Mouse (Mus musculus) activated CD4-positive, CD25-positive, alpha-beta regulatory T cell, adult 4 months (primary cell): ENCODE results near the gene Atp8a2. TPM values are rescaled to one million over a fixed set of nuclear protein-coding genes. Genes with fewer than 3 reads are reported as not detected.
"Not testable (repeated sequence)": the region's sequence is repeated elsewhere in the genome, so short reads cannot be mapped to it uniquely, and the experiment has no call there.

Source experiments
- ATAC-seq: one replicate; pipeline ENCODE4 v1.8.0; 2017
- polyA plus RNA-seq, 2 experiments: library from polyadenylated mRNA; unstranded; fragments of 100-300 nt; shearing (Covaris generic); gene quantifications; one replicate each; pipeline ENCODE4 v1.2.1; 2017

Gene Atp8a2
- polyA plus RNA-seq, 2 experiments from 2014 or later, result 1.0 to 1.5 TPM

DNA sequence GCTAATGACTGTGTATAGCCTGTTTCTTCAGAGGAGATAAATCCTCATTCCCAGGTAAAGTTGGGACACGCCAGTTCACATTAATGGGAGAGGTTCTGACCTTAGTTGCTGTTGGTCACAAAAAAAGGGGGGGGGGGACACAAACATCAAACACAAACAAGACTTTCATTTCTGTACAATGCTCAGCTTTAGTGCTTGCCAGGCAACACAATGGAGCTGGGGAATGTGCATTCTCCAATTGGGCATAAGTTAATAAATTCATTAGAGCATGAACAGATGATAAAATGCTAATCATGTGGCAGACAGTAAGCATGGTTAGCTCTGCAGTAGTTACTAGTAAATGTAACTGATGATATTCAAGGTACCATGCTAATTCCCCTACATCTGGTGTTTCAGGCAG, 195.2 kb downstream of the Atp8a2 start:
- no peak for ATAC-seq

DNA sequence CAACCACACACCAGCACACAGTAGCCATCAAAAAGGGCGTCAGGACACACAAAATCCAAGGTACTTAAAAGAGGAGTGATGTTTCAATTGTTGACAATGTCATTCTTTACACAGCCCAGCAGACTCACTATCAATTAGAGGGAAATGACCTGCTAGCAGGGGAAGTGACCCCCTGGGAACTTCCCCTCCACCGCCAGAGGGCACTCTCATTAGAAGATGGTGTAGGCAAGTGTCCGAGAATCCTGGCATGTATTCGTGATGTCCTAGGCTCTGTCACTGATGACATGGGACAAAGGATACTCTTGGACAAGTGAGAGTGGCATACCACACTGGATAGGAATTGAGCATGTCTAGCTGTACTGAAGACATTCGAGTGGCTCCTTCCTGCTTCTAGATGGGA, 208.1 kb downstream of the Atp8a2 start:
- ATAC-seq, result no peak

DNA sequence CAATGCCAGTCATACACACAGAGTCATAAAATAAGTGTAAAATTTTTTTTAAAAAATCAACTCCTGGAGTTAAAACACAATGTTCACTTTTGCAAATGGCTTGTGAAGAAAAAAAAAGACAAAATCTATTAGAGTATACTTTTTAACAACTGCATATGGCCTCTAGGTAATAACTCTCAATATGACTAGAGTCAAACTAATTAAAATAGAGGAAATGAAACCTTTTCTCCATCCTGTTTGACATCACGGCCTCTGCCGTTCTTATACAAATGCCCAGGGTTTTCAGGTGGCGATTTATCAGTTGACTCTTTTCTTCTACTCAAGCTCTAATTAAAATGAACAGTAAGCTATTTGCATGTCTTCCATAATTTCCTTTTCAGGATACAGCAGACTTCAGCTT, 209.0 kb downstream of the Atp8a2 start:
- no peak for ATAC-seq

DNA sequence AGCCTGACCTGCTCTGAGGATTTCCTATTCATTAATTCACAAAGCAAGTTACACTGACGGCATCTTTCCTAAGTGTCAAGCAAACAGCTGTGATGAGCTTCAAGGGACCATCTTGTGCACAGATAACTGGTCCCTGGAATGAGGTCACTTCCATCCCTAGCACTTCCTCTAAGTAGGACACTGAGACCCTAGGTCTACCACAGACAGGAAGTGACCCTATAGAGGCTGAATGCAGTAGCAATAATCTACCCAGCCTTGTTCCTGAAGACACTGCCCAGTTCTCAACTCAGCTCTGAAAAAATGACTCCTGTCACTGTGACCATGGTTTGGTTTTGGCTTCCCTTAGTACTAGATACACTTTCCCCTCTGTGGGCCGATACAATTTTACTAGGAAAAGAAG, 219.0 kb downstream of the Atp8a2 start:
- no peak for ATAC-seq

DNA sequence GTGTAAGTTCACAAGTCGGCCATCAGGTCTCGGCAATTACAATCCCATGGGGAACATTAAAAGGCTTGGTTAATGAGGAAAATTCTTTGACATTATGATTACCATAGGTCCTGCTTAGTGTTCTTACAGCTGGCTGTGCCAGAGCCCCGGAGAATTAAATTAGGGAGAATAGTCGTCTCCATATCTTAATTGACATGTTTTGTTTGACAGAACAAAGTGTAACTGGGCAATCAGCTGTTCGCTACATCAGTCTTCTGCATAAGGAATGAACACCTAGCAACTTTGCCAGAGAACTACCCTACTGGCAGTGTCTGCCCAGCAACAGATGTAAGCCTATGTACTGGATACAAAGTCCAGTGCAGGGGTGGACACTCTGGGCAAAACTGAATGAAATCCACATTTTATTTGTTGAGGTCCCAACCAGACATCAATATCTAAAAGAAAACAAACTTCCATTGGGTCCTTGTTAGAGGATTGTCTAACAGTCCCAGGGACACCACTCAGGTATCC, 225.7 kb downstream of the Atp8a2 start:
- no peak for ATAC-seq

DNA sequence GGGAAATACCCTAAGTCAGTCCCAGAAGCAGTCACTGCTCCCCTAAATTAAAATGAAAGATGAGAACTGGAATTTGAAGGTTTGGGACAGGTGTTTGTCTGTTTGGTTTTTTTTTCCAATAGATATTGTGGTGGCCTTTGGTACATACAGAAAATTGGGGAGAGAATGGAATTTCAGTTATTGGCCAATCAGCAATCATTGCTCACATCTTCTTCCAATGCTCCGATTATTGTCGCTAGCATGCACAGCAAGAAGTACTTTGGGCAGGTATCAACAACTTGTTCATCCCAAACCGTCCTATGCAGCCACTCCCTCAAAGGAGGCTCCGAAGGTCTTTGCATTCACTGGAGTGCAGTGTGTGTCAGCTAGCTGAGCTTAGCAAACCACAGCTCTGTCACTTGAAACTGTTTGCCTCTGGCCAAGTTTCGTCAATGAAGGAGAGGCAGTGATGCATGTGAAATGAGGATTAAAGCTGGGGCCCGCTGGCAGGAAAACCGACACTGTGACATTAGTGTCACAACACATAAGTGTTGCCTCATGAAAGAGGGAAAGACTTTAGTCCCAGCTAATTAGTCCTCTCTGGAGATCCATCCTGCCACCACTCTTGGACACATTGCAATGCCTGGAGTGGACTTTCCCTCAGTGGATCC, 227.4 kb downstream of the Atp8a2 start:
- no peak for ATAC-seq

DNA sequence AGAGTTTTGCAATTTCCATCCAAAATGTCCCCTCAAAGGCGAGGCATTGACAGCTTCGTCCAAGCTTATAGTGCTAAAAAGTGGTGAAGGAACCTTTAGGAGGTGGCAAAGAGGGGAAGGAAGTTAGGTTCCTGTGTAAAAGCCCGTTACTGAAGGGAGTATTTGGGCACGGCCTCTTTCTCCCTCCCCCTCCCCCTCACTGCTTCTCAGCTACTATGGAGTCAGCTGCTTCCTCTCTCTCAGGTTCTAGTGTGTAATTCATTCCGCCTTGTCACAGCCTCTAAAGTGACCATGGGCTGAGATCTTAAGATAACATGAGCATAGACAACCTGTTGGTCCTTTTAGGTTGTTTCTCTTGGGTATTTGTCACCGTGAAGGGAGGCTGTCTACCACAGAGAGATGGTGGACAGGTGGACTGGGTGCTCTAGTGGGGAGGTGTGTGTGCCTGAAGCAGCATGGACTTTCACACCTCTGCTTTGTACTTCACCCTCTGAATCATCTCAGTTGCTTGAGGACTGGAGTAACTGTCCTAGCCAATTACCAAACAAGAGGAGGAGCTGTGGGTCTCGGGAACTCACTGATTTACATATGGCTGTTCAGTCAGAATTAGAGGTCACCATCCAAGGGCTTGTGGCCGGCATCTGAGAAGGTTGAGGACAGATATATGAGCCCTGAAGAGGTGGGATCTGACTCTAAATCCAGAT, 229.0 kb downstream of the Atp8a2 start:
- no peak for ATAC-seq

DNA sequence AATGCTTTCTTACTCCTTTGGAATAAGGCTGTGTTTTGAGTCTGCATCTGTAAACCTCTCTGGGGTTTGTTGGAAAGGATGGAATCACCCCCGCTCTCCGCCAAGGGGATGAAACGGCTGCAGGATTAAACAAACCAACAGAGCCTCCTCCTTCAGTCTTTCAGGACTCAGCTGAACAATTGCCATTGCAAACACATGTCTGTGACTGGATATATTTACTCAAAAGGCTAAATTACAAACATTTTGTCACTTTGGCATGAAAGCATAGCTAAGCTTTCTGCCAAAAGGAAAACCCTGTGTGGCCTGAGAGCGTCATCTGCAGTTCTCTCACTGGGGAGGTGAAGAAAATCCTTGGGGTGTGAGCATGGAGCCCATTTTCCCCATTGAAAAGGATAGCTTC, 230.0 kb downstream of the Atp8a2 start:
- ATAC-seq, result no peak

DNA sequence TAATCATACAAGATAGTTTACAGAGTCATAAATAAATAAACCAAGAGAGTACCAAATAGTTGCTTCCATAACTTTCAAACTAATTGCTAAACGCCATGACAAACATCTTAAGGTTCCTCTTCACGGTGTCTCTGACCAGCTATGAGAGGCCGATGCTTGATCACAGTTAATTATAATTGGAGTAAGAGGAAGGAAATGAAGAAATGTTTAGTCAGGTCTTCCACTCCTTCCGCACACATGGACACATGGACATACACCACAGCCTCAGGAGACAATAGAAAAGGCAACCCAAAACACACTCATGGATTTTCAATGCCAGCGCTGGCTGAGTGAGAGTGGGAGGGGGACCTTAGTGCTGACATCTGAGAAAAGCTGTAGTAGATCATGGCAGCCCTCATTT, 232.4 kb downstream of the Atp8a2 start:
- no peak for ATAC-seq

DNA sequence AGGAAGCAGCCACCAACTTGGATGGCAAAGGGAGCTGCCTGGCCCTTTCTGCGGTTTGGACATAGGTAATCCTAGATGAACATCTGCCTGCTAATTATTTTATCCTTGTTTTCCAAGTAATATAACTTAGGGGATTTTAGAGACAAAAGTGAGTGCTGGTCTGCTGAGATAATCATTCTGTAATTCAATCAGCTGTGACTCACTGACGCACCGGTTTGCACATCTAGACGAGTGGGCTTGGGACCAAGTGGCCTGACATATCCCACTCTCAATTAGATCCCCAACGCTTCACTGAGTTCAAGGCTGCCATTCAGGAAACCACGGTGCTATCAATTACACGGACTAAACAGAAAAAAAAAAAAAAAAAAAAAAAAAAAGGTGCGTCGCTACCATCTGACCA, 236.0 kb downstream of the Atp8a2 start:
- ATAC-seq, result no peak

DNA sequence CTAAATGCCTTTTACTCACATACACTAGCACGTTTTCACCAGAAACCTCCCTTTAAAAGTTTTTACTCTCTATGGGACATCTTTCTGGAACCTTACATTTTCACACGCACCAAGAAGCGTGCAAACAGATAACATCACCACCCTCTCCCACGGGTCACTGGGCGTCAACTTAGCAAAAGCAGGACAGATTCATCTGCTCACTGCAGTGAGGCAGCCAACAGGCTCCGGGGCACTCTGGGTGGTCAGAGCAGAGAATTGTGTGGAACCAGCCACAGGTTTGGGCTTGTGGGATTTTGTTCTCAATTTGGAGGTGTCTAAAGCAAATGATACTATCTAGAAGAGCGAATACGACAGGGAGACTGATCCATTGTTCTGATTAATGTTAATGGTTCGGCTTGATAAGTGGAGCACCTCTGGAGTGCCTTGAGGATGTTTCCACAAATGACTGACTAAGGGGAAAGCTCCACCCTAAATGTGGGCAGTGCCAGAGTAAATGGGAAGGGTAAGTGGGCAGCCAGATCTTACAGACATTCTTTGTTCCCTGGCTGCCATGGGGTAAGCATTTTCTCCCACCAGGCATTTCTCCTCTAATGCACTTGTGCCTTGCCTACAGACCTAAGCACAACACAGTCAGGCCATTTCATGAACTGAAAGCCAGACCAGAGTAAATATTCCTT, 236.6 kb downstream of the Atp8a2 start:
- no peak for ATAC-seq

DNA sequence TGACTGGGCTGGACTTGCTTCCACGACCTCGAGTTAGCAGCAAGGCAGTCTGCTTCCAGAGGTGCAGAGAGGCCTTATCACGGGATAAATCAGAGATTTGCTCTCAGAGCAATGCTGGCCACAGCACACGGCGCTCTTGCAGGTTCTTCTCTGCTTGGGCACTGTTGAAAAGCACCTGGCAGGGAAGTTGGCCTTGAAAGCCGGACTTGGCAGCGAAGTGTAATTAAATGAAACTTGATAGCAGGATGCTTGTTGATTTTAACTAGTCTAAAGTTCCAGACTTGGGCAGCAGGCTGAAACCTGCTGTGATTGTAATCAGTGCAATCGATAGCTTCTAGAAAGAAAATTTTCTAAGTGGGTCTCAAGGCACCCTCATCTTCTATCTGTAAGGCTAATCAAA, 237.3 kb downstream of the Atp8a2 start:
- ATAC-seq, result no peak

DNA sequence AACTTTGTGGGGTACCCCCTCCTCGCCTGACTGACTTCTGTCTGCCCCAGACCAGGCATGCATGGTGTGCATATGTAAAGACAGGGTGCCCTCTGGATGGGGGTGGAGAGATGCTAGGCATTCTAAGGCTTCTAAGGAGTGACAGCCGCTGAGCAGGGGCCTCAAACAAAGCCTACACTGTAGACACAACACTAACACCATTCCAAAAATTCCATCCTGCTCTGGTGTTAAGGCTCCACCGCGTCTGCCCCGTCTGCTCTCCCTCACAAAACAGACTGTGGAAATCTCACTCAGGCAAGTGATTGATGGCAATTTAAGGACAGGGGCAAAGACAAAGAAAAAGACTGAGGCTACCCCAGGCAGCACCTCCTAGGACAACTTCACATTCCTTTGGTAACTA, 247.0 kb downstream of the Atp8a2 start:
- no peak for ATAC-seq

DNA sequence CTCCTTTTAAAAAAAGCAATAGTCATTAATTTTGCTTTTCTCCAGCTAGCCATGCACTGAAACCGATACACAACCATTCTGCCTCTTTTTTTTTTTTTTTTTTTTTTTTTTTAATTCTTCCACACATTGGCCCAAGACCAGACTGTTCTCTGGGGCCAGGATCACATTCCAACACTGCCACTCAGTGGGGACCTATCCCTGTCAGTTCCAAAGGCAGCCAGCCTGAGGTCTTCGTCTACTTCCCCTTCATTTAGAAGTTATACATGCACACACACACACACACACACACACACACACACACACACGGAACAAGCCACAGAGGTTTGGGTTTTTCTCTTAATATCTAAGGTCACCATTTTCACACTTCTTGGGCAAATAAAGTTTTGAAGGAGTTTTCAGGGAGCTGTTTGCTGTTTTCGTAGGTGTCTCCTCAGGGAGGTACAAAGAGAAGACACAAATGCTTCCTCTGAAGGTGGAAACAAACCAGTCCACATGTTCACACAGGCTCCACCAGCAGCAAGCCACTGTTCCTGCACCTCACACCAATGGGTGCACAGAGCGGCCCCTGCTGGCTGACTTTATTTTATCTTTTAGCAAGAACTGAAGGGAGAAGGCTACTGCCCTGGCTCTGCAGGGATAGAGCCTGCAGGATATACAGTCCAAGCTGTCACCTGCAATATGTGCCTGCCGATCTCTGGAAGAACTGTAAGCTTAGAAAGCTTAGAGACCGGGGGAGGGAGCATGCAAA, 253.9 kb downstream of the Atp8a2 start:
- no peak for ATAC-seq

DNA sequence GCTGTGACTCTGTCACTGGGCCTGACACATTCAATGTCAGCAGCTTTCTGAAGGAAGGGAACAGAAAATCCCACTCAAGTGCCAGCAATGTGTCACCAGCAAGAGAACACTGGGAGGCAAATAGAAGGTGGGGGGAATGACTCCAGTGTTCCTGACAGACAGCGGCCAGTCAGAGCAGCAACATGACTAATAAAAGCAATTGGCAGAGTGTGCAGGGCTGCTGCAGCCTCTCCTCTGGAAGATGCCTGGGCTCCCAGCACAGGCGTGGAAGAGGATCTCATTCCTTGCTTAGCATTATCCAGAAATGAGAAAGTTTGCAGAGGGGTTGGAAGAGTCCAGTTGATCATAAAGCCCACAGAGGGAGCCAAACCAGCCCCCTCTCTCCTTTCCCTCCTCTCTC, 254.8 kb downstream of the Atp8a2 start:
- no peak for ATAC-seq

DNA sequence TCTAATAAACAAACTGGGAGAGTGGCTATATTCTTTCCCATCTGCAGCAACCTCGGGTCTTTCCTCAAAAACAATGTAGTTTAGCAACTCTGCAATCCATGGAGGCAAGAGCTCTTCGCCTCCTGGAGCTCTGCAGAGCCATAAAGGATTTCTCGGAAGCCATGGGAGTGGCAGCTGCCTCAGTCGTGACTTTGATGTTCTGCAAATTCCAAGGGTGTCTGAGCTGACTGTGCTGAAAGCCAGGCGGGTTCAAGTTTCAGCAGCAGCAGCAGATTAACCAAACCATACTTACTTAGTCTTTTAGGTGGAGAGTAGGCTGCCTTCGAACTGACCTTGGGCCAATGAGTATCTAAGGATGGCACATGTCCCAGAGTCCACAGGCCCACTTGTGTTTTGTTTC, 264.6 kb downstream of the Atp8a2 start:
- no peak for ATAC-seq

DNA sequence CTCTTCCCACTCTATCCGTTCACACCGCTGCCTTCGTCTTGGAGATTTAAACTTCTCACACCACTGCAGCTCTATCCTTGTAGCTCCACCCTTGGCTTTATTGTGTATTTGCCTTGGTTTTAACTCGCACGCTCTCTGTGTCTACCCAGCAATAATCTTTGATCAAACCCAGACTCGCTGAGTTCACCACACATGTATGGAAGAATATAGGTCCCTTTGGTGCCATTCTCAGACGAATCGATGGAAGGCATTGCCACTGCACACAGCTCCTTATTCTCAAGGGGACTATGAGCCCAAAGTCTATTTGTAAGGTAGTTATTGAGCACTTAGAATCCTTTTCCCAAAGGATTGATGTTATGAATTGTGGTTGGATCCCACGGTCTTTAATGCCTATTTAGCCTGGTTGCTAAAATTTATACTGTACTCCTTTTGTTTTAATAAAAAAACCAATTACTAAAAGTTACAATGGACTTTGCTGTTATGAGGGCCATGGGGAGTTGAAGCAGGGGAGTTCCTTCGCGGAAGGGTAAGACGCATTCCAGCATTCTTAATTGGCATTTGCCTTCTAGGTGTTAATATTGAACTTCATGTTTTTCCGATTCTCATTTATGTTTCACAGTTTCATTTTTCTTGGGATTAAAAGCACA, 265.4 kb downstream of the Atp8a2 start:
- ATAC-seq, result no peak

DNA sequence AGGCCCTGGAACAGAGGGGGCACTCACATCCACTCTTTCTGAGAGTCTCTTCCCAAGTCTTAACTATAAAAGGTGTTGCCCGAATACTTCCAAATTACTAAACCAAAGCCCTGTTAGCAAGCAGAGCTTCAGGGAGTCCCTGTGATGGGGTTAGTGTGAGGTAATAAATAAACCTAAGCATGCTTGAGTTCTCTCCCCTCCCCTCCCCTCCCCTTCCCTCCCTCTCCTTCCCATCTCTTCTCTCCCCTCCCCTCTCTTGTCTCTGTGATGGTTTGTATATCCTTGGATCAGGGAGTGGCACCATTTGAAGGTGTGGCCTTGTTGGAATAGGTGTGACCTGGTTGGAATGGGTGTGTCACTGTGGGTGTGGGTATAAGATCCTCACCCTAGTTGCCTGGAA, 267.8 kb downstream of the Atp8a2 start:
- not testable (repeated sequence) for ATAC-seq

DNA sequence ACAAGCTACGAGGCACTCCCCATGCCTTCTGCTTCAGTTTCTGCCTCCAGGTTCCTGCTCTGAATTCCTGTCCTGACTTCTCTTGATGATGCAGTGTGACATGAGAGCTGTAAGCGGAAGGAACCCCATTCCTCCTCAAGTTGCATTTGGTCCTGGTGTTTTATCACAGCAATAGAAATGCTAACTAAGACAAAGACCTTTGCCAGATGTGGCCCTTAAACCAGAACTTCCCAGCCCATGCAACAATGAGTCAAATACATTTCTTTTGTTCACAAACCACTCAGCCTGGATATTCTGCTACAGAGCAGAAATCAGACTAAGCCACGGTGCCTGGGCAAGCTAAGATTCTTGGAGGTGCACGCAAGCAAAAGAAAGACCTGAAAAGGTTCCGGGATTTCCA, 268.2 kb downstream of the Atp8a2 start:
- ATAC-seq, result no peak

DNA sequence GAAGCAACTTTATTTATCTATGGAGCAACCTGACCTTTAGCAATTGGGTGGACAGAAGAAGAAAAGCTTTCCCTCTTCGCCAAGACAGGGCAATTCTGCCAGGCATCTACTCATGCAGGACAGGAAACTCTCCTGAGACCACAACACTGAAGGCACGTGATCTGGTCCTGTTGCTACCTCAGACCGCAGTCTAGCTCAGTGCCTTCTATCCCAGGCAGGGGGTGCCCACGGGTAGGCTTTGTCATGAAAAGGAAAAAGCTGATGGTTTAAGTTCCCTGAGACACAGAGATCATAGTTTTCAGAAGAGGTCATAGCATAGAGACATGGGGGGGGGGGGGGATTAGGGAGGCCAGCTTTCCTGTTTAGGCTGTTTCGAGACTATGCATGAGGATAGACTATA, 269.2 kb downstream of the Atp8a2 start:
- no peak for ATAC-seq

DNA sequence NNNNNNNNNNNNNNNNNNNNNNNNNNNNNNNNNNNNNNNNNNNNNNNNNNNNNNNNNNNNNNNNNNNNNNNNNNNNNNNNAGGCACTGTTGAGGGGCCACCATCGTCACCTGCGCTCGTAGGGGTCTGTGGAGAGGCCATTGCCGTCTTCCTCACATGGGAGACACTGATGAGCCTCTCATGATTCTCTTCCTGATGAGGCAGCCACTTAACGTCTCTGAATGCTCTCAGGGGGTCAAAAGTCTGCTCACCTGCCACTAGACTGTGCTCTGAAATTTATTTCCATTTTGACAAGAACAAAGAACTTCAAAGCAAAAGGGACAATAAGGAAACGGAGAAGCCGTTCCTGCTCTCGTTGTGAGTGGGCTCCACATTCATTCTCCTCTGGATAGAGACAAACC, 277.1 kb downstream of the Atp8a2 start:
- ATAC-seq, result no peak

DNA sequence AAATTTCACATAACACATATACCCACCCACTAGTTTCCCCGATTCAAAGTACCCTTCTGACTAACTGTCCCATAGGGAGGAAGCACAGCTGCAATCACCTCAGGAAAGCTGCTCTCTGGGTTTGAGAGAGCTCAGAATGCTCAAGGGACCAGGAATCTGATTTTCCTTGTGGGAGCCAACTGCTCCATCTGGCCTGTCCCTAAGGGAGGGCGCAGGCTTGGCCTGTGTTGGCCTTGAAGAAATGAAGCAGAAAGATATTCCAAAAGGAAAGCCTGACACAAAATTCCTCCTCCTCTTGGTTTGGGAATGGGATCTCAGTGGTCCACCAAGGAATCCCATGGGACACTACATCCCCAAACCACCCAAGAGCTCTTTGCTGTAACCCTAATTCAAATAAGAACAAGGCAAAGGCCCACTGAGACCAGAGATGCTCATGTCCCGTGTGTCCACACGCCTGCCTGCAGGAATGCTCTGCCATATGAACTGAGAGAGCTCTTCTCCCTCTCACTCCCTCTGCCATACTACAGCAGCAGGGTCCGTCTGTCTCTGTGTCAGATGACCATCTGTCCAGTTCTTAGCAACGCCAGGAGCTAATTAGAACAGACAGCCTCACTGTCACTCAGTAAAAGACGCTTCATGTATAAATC, 293.4 kb downstream of the Atp8a2 start:
- no peak for ATAC-seq
